Comparison of ENCODE assay signal across 29 mouse cellular contexts in genomic region chr13:32823126-32823525, GRCm38 (mm10). TPM values are rescaled to one million over a fixed set of nuclear protein-coding genes. Genes with fewer than 3 reads are reported as not detected.
DNase-seq lines count a peak whose midpoint lies in the region; ATAC-seq and TF ChIP-seq lines count a peak whose summit lies in the region.
"Had no signal": no experiment of that assay in that cellular context is flagged by ENCODE, and none has a peak within 500 bp of the region (broad histone marks: within the 10 kb centered on the region; RNA-seq: fewer than 3 reads in every experiment).

No protein-coding gene starts in this region.

- no peaks in the 10 kb centered on the region for H3K9me3 ChIP-seq in stomach, embryonic 15.5 days
- H3K9me3 ChIP-seq in stomach, postnatal 0 days (ENCODE audit: control insufficient read depth, low read length), result no peaks in the 10 kb centered on the region
- no peaks in the 10 kb centered on the region for H3K9me3 ChIP-seq in intestine, embryonic 15.5 days
- H3K9me3 ChIP-seq: embryonic facial prominence, embryonic 10.5 days; embryonic facial prominence, embryonic 12.5 days; forebrain, embryonic 13.5 days; forebrain, embryonic 15.5 days; G1E had no signal

- H3K4me1 ChIP-seq in stomach, embryonic 15.5 days, result no peaks in the 10 kb centered on the region
- H3K4me1 ChIP-seq in stomach, postnatal 0 days (replicated peaks; ENCODE audit: control insufficient read depth, insufficient read depth), result no peaks in the 10 kb centered on the region
- no peaks in the 10 kb centered on the region for H3K4me1 ChIP-seq in intestine, embryonic 15.5 days (replicated peaks)
- H3K4me1 ChIP-seq: embryonic facial prominence, embryonic 10.5 days; embryonic facial prominence, embryonic 12.5 days; forebrain, embryonic 13.5 days; forebrain, embryonic 15.5 days had no signal

- H3K4me3 ChIP-seq in stomach, embryonic 15.5 days (replicated peaks), result no peak overlapping the region
- no peak overlapping the region for H3K4me3 ChIP-seq in stomach, postnatal 0 days (ENCODE audit: low read depth, low read length)
- no peak overlapping the region for H3K4me3 ChIP-seq in intestine, embryonic 15.5 days (replicated peaks)
- H3K4me3 ChIP-seq: embryonic facial prominence, embryonic 10.5 days; embryonic facial prominence, embryonic 12.5 days; forebrain, embryonic 13.5 days; forebrain, embryonic 15.5 days had no signal

- H3K27ac ChIP-seq in stomach, embryonic 15.5 days, result no peak overlapping the region
- no peak overlapping the region for H3K27ac ChIP-seq in stomach, postnatal 0 days (replicated peaks)
- no peak overlapping the region for H3K27ac ChIP-seq in intestine, embryonic 15.5 days
- H3K27ac ChIP-seq: embryonic facial prominence, embryonic 10.5 days; embryonic facial prominence, embryonic 12.5 days; forebrain, embryonic 13.5 days; forebrain, embryonic 15.5 days had no signal

- H3K36me3 ChIP-seq in stomach, embryonic 15.5 days, result peaks cover 4% of the 10 kb centered on the region
- H3K36me3 ChIP-seq in stomach, postnatal 0 days (ENCODE audit: control insufficient read depth, insufficient read depth, low read length), result peaks cover 9% of the 10 kb centered on the region; the same call in 1 of the 2 replicates
- H3K36me3 ChIP-seq in intestine, embryonic 15.5 days, result peaks cover 21% of the 10 kb centered on the region; the same call in 1 of the 2 replicates

- no peak for TF ChIP-seq EP300 in stomach, postnatal 0 days (optimal IDR thresholded peaks at IDR 0.05)

- WGBS in stomach, embryonic 15.5 days, result 86% methylated on average over 6 of the region's 6 CpGs
- 86% methylated on average over 6 of the region's 6 CpGs for WGBS in stomach, postnatal 0 days
- 86% methylated on average over 6 of the region's 6 CpGs for WGBS in intestine, embryonic 15.5 days

- peak; percentile 55 for DNase-seq in heart, adult 11 months
- DNase-seq in heart, adult 18-20 months, result no peak
- DNase-seq in stomach, postnatal 0 days (ENCODE audit: low spot score), result no peak
- peak; percentile 69 for DNase-seq in R1 (ENCODE audit: low read depth, low spot score)
- peak; percentile 58 for DNase-seq in yolk sac, embryonic 10.5 days (ENCODE audit: low spot score)
- DNase-seq in retina, embryonic 14.5 days (ENCODE audit: low spot score), result no peak
- DNase-seq: adrenal gland, adult 8-10 months; adrenal gland, postnatal 14 days; adrenal gland, postnatal 36 days; B cell, adult 2 months; cerebellum, adult 11-12 months; cerebellum, adult 8-10 months; cerebellum, adult 9-11 months; cerebellum, postnatal 14 days; forebrain, postnatal 0 days had no signal

- 0 out of 2 replicates have a peak, but pooled peaks have one; percentile 19 for ATAC-seq in stomach, embryonic 15.5 days (ENCODE audit: insufficient read depth, low FRiP score, low read depth)
- ATAC-seq in stomach, postnatal 0 days (ENCODE audit: low FRiP score, low TSS enrichment), result no peak
- ATAC-seq in intestine, embryonic 15.5 days, result no peak
- ATAC-seq: activated CD4-positive, CD25-positive, alpha-beta regulatory T cell, adult 4 months; CD4-positive, CD25-positive, alpha-beta regulatory T cell, adult 4 months; forebrain, embryonic 13.5 days; forebrain, embryonic 15.5 days; forebrain, postnatal 0 days; Patski had no signal

- no peak for TF ChIP-seq CTCF in stomach, postnatal 0 days (IDR thresholded peaks at IDR 0.05; ENCODE audit: low read depth)

- no peak overlapping the region for H3K4me2 ChIP-seq in stomach, embryonic 15.5 days
- no peak overlapping the region for H3K4me2 ChIP-seq in stomach, postnatal 0 days (replicated peaks; ENCODE audit: low read depth)
- no peak overlapping the region for H3K4me2 ChIP-seq in intestine, embryonic 15.5 days (replicated peaks)
- H3K4me2 ChIP-seq: embryonic facial prominence, embryonic 12.5 days; forebrain, embryonic 13.5 days; forebrain, embryonic 15.5 days had no signal

- no peaks in the 10 kb centered on the region for H3K27me3 ChIP-seq in stomach, embryonic 15.5 days (replicated peaks)
- H3K27me3 ChIP-seq in stomach, postnatal 0 days (ENCODE audit: control insufficient read depth, insufficient read depth, low read length), result no peaks in the 10 kb centered on the region
- no peaks in the 10 kb centered on the region for H3K27me3 ChIP-seq in intestine, embryonic 15.5 days (replicated peaks)
- H3K27me3 ChIP-seq: CH12.LX; embryonic facial prominence, embryonic 12.5 days; forebrain, embryonic 13.5 days; forebrain, embryonic 15.5 days; Patski had no signal

- H3K9ac ChIP-seq in stomach, embryonic 15.5 days, result no peak overlapping the region
- no peak overlapping the region for H3K9ac ChIP-seq in stomach, postnatal 0 days (ENCODE audit: low read length)
- H3K9ac ChIP-seq in intestine, embryonic 15.5 days, result no peak overlapping the region
- H3K9ac ChIP-seq: embryonic facial prominence, embryonic 12.5 days; forebrain, embryonic 13.5 days; forebrain, embryonic 15.5 days; forebrain, postnatal 0 days had no signal

RNA-seq across cellular contexts. Expression of gene D930007J09Rik, which starts 20.5 kb away (rescaled TPM):
- total RNA-seq in heart, adult 18-20 months (2021), result not detected
- not detected in 2 replicates for polyA plus RNA-seq in stomach, embryonic 15.5 days (2015; fragmentation: Nextera tagmentation; extraction: Ambion mirVana)
- not detected in 2 replicates for polyA plus RNA-seq in stomach, postnatal 0 days (2015; fragmentation: Nextera tagmentation; extraction: Ambion mirVana)
- polyA plus RNA-seq in intestine, embryonic 15.5 days (2015; fragmentation: Nextera tagmentation; extraction: Ambion mirVana), result not detected in 2 replicates
- total RNA-seq: adrenal gland, adult 18-20 months; adrenal gland, postnatal 14 days; adrenal gland, postnatal 36 days; forebrain, postnatal 0 days; G1E had no signal
- polyA plus RNA-seq: activated CD4-positive, CD25-positive, alpha-beta regulatory T cell, adult 4 months; CD4-positive, CD25-positive, alpha-beta regulatory T cell, adult 4 months; embryonic facial prominence, embryonic 10.5 days; embryonic facial prominence, embryonic 12.5 days; embryonic facial prominence, embryonic 14.5 days; forebrain, embryonic 11.5 days; forebrain, embryonic 13.5 days; forebrain, embryonic 15.5 days; forebrain, postnatal 0 days; G1E; Patski had no signal

RNA-seq across cellular contexts. Expression of gene Wrnip1, which starts 21.3 kb away (rescaled TPM):
- 10 to 100 TPM; 19.9 to 26.0 TPM for total RNA-seq in heart, adult 18-20 months (2021)
- polyA plus RNA-seq in stomach, embryonic 15.5 days (2015; fragmentation: Nextera tagmentation; extraction: Ambion mirVana), result 29.1 and 29.2 TPM in 2 replicates
- 14.4 and 17.0 TPM in 2 replicates for polyA plus RNA-seq in stomach, postnatal 0 days (2015; fragmentation: Nextera tagmentation; extraction: Ambion mirVana)
- 24.8 and 26.2 TPM in 2 replicates for polyA plus RNA-seq in intestine, embryonic 15.5 days (2015; fragmentation: Nextera tagmentation; extraction: Ambion mirVana)

RNA-seq across cellular contexts. Expression of gene Serpinb1a, which starts 27.9 kb away (rescaled TPM):
- 1 to 10 TPM; 2.9 to 4.7 TPM for total RNA-seq in heart, adult 18-20 months (2021)
- polyA plus RNA-seq in stomach, embryonic 15.5 days (2015; fragmentation: Nextera tagmentation; extraction: Ambion mirVana), result 74.9 and 94.2 TPM in 2 replicates
- 80.1 and 91.1 TPM in 2 replicates for polyA plus RNA-seq in stomach, postnatal 0 days (2015; fragmentation: Nextera tagmentation; extraction: Ambion mirVana)
- polyA plus RNA-seq in intestine, embryonic 15.5 days (2015; fragmentation: Nextera tagmentation; extraction: Ambion mirVana), result 160 and 164 TPM in 2 replicates
- polyA plus RNA-seq: G1E had no signal

RNA-seq across cellular contexts. Expression of gene Mylk4, which starts 39.4 kb away (rescaled TPM):
- total RNA-seq in heart, adult 18-20 months (2021), result 100 to 1,000 TPM; 206 to 302 TPM
- polyA plus RNA-seq in stomach, embryonic 15.5 days (2015; fragmentation: Nextera tagmentation; extraction: Ambion mirVana), result 0.22 and 0.24 TPM in 2 replicates
- polyA plus RNA-seq in stomach, postnatal 0 days (2015; fragmentation: Nextera tagmentation; extraction: Ambion mirVana), result 0.12 and 0.15 TPM in 2 replicates
- polyA plus RNA-seq in intestine, embryonic 15.5 days (2015; fragmentation: Nextera tagmentation; extraction: Ambion mirVana), result 0.08 TPM in 1 of 2 replicates, not detected in the other
- total RNA-seq: adrenal gland, postnatal 36 days; CH12.LX had no signal
- polyA plus RNA-seq: activated CD4-positive, CD25-positive, alpha-beta regulatory T cell, adult 4 months; CD4-positive, CD25-positive, alpha-beta regulatory T cell, adult 4 months; forebrain, embryonic 13.5 days; G1E had no signal

Comparison
In these comparisons a context has a peak if more than half of its experiments do, and no peak if none do; other contexts are left out.
1. DNase-seq: peak in heart, adult 11 months (single experiment), R1 (single experiment) and yolk sac, embryonic 10.5 days (single experiment); none in heart, adult 18-20 months (0 of 2), stomach, postnatal 0 days (single experiment) and retina, embryonic 14.5 days (single experiment).